Mouse (Mus musculus): Measurements from ENCODE around the gene Map3k7. TPM values are rescaled to one million over a fixed set of nuclear protein-coding genes. Genes with fewer than 3 reads are reported as not detected.
A peak's percentile ranks its signal among the peaks of the same experiment; 100 is the strongest.

The Map3k7 gene
- polyA plus RNA-seq (2014; fragmentation: Nextera tagmentation; extraction: Ambion mirVana), result 26.2 and 34.9 TPM in 2 replicates

DNA sequence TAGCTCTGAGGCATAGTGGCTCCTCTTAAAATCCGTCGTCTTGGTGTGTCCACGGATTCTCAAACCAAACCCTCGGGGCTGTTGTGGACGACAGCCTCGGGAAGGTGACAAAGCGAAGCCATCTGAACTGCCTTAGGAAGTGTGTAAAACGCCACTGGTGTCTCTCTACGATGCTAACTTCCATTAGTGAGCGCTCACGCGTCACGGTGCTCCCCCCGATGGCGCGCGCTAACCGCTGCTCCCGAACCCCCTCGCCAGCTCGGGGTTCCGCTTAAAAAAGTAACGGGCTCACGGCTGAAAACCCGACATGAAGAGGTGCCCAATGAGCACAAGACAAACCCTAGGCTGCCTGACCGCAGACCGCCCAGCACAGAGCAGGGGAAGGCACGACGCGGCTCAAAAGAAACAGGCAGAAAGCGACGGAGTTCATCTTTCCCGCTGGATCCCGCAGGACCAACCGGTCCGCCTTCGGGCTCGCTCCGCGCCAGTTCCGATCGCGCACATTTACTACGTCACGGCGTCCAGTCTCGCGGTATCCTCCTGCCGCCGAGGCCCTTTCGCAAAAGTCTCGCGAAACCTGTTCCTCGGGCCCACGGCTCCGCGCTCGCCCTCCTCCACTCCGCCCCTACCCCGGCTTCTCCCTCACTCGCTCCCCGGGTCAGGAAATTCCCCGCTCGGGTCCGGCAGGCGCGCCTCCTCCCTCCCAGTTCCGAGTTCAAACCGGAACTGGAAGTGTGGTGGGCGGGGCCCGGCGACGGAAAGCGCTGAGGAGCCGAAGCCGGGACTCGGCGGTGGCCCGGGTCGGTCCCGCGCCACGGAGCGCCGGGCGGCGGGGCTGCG lies at the start of gene Map3k7:
TSS of gene Map3k7 (plus strand) at position 744 of the 840 bp plus-strand sequence.
- DNase-seq (ENCODE audit: low spot score), result peak; percentile 93
- Histone ChIP-seq H3K27me3 (replicated peaks; ENCODE audit: control insufficient read depth, insufficient read depth, low read length) (no peaks in the 10 kb centered on the region), H3K4me3 (ENCODE audit: low read depth, low read length) (peak within 1 kb of the TSS; percentile 85), H3K9me3 (ENCODE audit: control insufficient read depth, low read length) (no peaks in the 10 kb centered on the region), H3K4me1 (replicated peaks; ENCODE audit: control insufficient read depth, insufficient read depth, low read length) (peaks cover 8% of the 10 kb centered on the region), H3K4me2 (peak within 1 kb of the TSS; percentile 87), H3K27ac (ENCODE audit: low read depth, low read length) (peak within 1 kb of the TSS; percentile 99), H3K9ac (ENCODE audit: low read depth, low read length) (peak within 1 kb of the TSS; percentile 71), H3K36me3 (ENCODE audit: control insufficient read depth, insufficient read depth, low read length) (no peaks in the 10 kb centered on the region)
- ATAC-seq (replicated peaks; ENCODE audit: low FRiP score), result peak; percentile 87
- WGBS, result under 1% methylated on average over 88 of the region's 88 CpGs

DNA sequence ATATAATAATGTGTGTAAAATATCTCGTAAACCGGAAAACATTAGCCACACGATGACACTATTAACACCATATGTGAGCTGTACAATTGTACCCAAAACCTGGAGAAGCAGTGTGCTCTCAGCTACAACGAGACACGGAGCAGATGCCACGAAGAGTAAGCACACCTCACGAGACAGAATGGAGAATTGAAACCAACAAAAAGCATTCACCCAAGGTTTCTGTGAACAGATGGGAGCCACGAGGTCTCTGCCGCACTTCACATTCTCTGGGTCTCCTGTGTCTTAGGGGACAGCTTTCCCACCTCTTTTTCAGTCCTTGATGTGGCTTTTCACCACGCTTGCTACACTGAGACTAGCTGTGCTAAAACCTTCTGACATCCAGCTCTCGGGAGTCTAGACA lies 48.8 kb upstream of the Map3k7 start:
- Histone ChIP-seq H3K9me3 (ENCODE audit: control insufficient read depth, low read length) (no peaks in the 10 kb centered on the region), H3K4me2 (no peak overlapping the region), H3K27me3 (replicated peaks; ENCODE audit: control insufficient read depth, insufficient read depth, low read length) (no peaks in the 10 kb centered on the region), H3K27ac (ENCODE audit: low read depth, low read length) (no peak overlapping the region), H3K4me1 (replicated peaks; ENCODE audit: control insufficient read depth, insufficient read depth, low read length) (no peaks in the 10 kb centered on the region), H3K4me3 (ENCODE audit: low read depth, low read length) (no peak overlapping the region), H3K36me3 (ENCODE audit: control insufficient read depth, insufficient read depth, low read length) (no peaks in the 10 kb centered on the region), H3K9ac (ENCODE audit: low read depth, low read length) (no peak overlapping the region)
- ATAC-seq (replicated peaks; ENCODE audit: low FRiP score), result no peak
- WGBS, result 81% methylated on average over 11 of the region's 11 CpGs
- no peak for DNase-seq (ENCODE audit: low spot score)

DNA sequence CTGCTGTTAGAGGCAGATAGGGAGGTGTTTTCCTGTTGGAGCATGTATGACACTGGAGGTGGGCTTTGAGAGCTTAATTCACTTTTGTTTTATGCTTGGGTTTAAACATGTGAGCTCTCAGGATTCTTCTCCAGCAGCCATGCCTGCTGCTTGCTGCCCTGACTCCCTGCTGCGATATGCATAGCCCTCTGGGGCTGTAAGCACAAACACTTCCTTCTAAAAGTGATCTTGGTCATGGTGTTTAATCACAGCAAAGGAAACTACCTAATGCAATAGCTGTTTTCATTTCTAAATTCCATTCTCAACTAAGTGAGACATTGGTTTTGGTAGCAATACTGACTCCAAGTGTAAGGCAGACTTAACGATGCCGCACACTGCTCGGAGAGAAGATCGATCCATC lies 45.2 kb upstream of the Map3k7 start:
- Histone ChIP-seq H3K36me3 (ENCODE audit: control insufficient read depth, insufficient read depth, low read length) (no peaks in the 10 kb centered on the region), H3K4me2 (no peak overlapping the region), H3K27ac (ENCODE audit: low read depth, low read length) (no peak overlapping the region), H3K4me1 (replicated peaks; ENCODE audit: control insufficient read depth, insufficient read depth, low read length) (no peaks in the 10 kb centered on the region; the same call in 1 of the 2 replicates), H3K9me3 (ENCODE audit: control insufficient read depth, low read length) (no peaks in the 10 kb centered on the region), H3K9ac (ENCODE audit: low read depth, low read length) (no peak overlapping the region), H3K27me3 (replicated peaks; ENCODE audit: control insufficient read depth, insufficient read depth, low read length) (no peaks in the 10 kb centered on the region), H3K4me3 (ENCODE audit: low read depth, low read length) (no peak overlapping the region)
- 89% methylated on average over 5 of the region's 5 CpGs for WGBS
- DNase-seq (ENCODE audit: low spot score) (no peak), ATAC-seq (replicated peaks; ENCODE audit: low FRiP score) (no peak)

DNA sequence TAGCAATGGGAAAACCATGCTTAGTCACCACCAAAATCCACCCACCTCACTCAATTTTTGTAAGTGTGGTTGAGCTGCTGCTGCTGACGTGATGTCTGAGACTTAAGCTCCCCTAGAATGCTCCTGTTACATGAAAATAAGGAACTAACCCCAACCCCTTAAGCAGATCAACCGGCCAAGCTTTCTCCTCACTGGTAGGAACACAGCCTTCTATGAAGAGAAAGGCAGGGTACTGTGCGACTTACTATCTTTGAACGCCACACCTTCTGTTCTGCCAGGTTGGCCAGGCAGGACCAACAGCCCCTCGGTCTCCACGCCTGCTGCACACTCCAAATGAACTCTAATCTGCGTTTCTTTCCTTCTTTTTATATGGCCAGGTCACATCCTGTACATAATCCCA lies 41.7 kb upstream of the Map3k7 start:
- Histone ChIP-seq H3K9ac (ENCODE audit: low read depth, low read length) (no peak overlapping the region), H3K4me3 (ENCODE audit: low read depth, low read length) (no peak overlapping the region), H3K4me2 (no peak overlapping the region), H3K9me3 (ENCODE audit: control insufficient read depth, low read length) (no peaks in the 10 kb centered on the region), H3K4me1 (replicated peaks; ENCODE audit: control insufficient read depth, insufficient read depth, low read length) (no peaks in the 10 kb centered on the region; the same call in 1 of the 2 replicates), H3K27me3 (replicated peaks; ENCODE audit: control insufficient read depth, insufficient read depth, low read length) (no peaks in the 10 kb centered on the region), H3K36me3 (ENCODE audit: control insufficient read depth, insufficient read depth, low read length) (no peaks in the 10 kb centered on the region), H3K27ac (ENCODE audit: low read depth, low read length) (no peak overlapping the region)
- 60% methylated on average over 7 of the region's 7 CpGs for WGBS
- ATAC-seq (replicated peaks; ENCODE audit: low FRiP score) (no peak), DNase-seq (ENCODE audit: low spot score) (no peak)

DNA sequence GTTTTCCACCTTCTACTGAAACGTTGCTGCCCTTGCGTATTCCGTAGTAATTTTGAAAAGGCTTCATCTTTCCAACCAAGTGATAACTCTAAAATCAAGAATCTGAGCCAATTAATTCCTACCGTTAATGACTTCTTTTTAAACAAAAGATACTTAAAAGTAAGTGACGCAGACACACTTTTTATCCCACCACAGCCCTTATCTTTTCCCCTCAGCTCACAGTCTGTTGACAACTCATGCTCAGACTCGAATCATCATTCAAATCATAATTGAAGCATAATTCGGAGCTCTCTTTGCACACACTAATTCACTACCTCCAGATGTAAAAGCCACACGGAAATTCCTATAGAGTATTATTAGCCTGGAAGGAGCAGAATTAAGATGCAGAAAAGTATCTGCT lies 40.5 kb upstream of the Map3k7 start:
- Histone ChIP-seq H3K4me1 (replicated peaks; ENCODE audit: control insufficient read depth, insufficient read depth, low read length) (no peaks in the 10 kb centered on the region; the same call in 1 of the 2 replicates), H3K9ac (ENCODE audit: low read depth, low read length) (no peak overlapping the region), H3K27ac (ENCODE audit: low read depth, low read length) (no peak overlapping the region), H3K27me3 (replicated peaks; ENCODE audit: control insufficient read depth, insufficient read depth, low read length) (no peaks in the 10 kb centered on the region), H3K9me3 (ENCODE audit: control insufficient read depth, low read length) (no peaks in the 10 kb centered on the region), H3K36me3 (ENCODE audit: control insufficient read depth, insufficient read depth, low read length) (no peaks in the 10 kb centered on the region), H3K4me3 (ENCODE audit: low read depth, low read length) (no peak overlapping the region), H3K4me2 (no peak overlapping the region)
- ATAC-seq (replicated peaks; ENCODE audit: low FRiP score) (no peak), DNase-seq (ENCODE audit: low spot score) (no peak)
- 58% methylated on average over 8 of the region's 8 CpGs for WGBS

DNA sequence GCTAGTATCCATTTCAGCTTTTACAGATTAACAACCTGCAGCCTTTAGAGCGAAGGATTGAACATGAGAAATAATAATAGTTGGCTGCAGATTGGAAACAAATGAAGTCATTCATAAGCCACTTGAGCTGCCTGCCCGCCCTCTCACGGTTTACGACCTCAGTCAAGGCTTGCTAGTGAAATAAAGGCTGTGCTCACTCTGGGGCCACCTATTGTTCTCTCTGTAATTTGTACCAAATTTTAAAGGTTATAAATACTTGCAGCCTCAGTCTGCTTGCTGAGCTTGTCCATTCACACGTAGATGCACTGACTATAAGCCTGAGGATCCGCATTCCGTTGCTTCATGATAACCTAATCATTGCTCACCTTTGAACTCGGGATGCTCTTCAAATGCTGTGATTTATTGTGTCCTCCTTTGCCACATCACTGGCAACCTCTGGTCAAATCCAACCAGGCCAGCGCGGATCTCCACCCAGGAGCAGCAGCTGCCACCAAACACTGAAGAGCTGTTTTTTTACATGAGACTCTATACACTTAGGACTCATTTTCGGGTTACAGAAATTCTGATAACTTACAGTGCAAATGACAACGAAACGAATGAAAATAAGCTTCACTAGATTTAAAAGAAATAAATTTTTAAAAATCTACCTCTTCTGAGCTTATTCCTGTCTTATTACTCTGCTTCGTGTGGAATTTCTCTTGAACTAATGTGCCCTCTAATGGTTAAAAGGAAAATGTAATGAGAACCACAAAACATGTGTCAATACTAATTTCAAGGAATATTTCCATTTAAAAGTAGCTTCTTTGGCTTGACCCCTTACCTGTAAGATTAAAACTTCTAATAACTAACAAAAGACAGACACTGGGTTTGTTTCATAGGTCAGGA lies 39.4 kb upstream of the Map3k7 start:
- H3K9ac ChIP-seq (ENCODE audit: low read depth, low read length), result no peak overlapping the region
- H3K27ac ChIP-seq (ENCODE audit: low read depth, low read length), result no peak overlapping the region
- DNase-seq (ENCODE audit: low spot score), result no peak
- no peak overlapping the region for H3K4me2 ChIP-seq
- H3K27me3 ChIP-seq (replicated peaks; ENCODE audit: control insufficient read depth, insufficient read depth, low read length), result no peaks in the 10 kb centered on the region
- WGBS, result 63% methylated on average over 14 of the region's 14 CpGs
- no peaks in the 10 kb centered on the region; the same call in 1 of the 2 replicates for H3K4me1 ChIP-seq (replicated peaks; ENCODE audit: control insufficient read depth, insufficient read depth, low read length)
- ATAC-seq (replicated peaks; ENCODE audit: low FRiP score), result no peak
- no peaks in the 10 kb centered on the region for H3K36me3 ChIP-seq (ENCODE audit: control insufficient read depth, insufficient read depth, low read length)
- H3K9me3 ChIP-seq (ENCODE audit: control insufficient read depth, low read length), result no peaks in the 10 kb centered on the region
- H3K4me3 ChIP-seq (ENCODE audit: low read depth, low read length), result no peak overlapping the region

DNA sequence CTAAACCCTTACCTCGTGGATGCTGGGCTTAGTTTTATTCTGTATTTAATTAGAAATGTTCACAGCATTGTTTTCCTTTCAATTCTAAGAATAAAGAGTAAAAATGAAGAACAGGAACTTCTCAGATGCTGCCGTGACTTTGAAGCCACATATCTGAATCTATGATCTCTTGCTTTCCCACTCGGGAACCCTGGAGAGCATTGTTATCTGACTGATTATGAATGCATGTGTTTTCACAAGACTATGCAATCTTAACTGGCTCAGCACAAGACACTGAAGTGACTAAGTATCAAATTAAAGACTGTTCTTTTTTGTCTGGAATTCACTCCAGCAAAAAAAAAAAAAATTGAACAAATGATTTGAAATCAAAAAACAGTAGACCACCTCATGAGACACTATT lies 30.7 kb upstream of the Map3k7 start:
- Histone ChIP-seq H3K4me2 (no peak overlapping the region), H3K4me1 (replicated peaks; ENCODE audit: control insufficient read depth, insufficient read depth, low read length) (no peaks in the 10 kb centered on the region), H3K9me3 (ENCODE audit: control insufficient read depth, low read length) (no peaks in the 10 kb centered on the region), H3K27ac (ENCODE audit: low read depth, low read length) (no peak overlapping the region), H3K9ac (ENCODE audit: low read depth, low read length) (no peak overlapping the region), H3K36me3 (ENCODE audit: control insufficient read depth, insufficient read depth, low read length) (no peaks in the 10 kb centered on the region), H3K27me3 (replicated peaks; ENCODE audit: control insufficient read depth, insufficient read depth, low read length) (peaks cover 7% of the 10 kb centered on the region), H3K4me3 (ENCODE audit: low read depth, low read length) (no peak overlapping the region)
- DNase-seq (ENCODE audit: low spot score) (no peak), ATAC-seq (replicated peaks; ENCODE audit: low FRiP score) (no peak)
- WGBS, result 49% methylated on average over 3 of the region's 3 CpGs

DNA sequence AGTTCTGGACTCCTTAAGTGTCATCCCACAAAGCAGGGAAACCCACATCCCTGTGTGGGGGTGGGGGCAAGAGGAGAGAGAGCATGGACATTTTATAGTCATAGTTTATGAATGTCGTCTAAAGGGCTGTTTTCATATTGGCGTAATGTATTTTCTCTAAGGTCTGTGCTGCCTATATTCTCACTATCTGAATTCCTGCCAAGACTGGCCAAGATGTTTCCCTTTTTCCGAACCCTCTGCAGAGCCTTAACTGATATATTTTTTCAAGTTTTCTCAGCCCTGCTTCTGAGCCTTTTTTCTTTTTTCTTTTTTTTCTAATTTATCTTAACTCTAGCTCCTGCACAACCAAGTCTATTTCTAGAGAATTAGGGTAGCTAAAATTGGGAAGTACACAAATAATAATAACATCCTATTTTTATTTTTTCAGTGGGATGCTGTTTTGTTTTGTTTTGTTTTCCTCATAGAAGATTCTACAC lies 28.0 kb upstream of the Map3k7 start:
- DNase-seq (ENCODE audit: low spot score), result no peak
- H3K27ac ChIP-seq (ENCODE audit: low read depth, low read length), result no peak overlapping the region
- H3K4me3 ChIP-seq (ENCODE audit: low read depth, low read length), result no peak overlapping the region
- H3K9me3 ChIP-seq (ENCODE audit: control insufficient read depth, low read length), result no peaks in the 10 kb centered on the region
- no peak overlapping the region for H3K9ac ChIP-seq (ENCODE audit: low read depth, low read length)
- ATAC-seq (replicated peaks; ENCODE audit: low FRiP score), result no peak
- H3K4me2 ChIP-seq, result no peak overlapping the region
- H3K36me3 ChIP-seq (ENCODE audit: control insufficient read depth, insufficient read depth, low read length), result no peaks in the 10 kb centered on the region
- no peaks in the 10 kb centered on the region for H3K4me1 ChIP-seq (replicated peaks; ENCODE audit: control insufficient read depth, insufficient read depth, low read length)
- WGBS, result 62% methylated on average over 3 of the region's 3 CpGs
- H3K27me3 ChIP-seq (replicated peaks; ENCODE audit: control insufficient read depth, insufficient read depth, low read length), result peaks cover 7% of the 10 kb centered on the region

Data from liver, embryonic 11.5 days (tissue).